Mouse (Mus musculus): ENCODE results near the gene Commd1. TPM values are rescaled to one million over a fixed set of nuclear protein-coding genes. Genes with fewer than 3 reads are reported as not detected.

Gene Commd1
- total RNA-seq, 2 experiments from 2014 or later, result 52.6 to 64.1 TPM

DNA sequence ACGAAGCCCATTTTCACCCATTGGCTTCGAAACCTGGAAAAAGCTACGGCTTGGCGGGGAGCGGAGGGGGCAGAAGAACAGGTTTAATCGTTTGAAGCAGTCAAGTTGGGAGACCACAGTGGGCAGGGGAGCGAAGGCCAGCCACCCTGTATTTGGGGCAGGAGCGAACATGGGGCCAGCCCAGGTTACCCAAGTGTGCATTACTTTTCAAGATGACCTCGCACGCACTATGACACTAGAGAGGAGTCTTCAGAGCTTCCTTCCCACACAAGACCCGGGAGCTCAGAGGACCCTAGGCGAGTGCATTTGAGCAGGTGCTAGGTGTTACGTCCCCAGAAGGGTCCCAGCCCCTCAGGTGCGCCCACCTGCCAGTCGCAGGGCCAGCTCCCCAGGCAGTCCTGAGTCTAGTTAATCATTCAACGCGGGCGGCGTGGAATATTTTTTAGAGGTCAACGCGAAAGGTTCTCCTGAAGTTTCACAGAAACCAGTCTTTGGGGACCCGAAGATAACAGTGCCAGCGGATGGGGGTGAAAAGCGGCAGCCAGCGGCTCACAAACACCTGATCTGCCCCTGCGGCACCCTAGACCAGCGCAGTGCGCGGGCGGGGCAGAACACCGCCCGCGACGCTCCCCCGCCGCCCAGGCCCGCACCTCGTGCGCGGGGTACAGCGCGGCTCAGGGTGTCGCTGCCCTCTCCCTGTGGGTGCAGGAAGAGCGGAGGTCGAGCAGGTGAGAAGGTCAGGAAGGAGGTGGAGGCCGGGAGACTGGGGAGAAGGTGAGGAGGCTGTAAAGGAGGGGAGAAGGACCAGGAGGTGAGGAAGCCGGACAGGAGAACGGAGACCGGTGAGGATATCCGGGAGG is 123.5 kb downstream of the Commd1 start:
- peak; percentile 11 to 20 for DNase-seq

DNA sequence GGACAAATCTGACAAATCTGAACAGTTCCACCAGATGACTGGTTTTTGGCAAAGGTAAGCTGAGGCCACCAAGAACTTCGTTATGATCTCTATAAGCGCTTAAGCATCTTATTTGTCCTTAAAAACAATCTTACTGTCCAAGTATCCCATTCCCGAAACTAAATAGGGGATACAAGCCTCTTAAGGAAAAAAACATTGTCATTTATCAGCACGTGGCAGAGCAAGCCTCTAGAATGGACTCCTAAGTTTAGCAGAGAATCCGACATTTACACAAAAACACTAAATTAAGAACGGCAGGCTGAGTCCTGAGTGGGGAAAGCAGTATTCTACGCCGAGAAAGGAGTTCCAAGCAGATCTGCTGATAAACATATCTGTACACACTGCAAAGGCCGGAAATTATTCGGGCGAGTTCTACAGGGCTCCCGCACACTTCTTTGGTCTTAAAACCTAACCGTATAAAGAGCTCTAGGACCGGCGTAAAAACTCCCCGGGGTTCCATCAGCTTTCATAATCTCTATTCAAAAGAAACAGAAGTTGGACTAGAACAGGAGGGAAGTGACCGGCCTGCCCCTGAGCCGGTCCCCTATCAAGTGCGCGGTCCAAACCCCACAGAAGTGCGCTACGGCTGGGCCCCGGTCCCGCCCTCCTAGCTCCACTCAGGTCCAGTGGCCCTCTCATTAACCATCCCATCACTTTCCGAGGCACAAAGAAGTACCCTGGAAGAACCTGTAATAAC is 124.3 kb downstream of the Commd1 start:
- no peak for DNase-seq

DNA sequence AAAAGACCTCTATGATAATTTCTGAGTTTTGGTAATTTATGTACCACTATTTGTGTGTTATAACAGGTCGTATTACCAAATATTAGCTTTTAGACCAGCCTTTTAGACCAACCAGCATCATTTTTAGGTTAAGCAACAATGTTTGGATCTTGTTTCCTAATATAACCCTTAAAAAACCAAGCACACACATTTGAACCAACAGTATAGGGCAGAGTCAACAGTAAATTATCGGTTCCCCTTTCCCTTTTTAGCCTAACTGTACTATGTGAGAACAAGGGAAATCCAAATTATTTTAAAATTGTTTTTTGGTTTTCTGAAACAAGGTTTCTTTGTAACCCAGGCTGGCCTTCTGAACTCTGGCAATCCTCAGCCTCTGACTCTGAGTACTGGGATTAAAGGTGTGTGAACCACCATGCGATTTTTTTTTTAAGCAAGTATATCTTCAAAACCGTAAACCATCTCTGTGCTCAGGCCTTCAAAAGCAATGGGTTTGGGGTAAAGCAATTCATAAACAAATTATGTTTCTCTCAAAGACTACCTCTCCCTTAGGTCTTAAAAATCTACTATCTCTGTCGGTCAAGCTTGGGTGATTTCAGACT is 125.0 kb downstream of the Commd1 start:
- DNase-seq, result no peak

DNA sequence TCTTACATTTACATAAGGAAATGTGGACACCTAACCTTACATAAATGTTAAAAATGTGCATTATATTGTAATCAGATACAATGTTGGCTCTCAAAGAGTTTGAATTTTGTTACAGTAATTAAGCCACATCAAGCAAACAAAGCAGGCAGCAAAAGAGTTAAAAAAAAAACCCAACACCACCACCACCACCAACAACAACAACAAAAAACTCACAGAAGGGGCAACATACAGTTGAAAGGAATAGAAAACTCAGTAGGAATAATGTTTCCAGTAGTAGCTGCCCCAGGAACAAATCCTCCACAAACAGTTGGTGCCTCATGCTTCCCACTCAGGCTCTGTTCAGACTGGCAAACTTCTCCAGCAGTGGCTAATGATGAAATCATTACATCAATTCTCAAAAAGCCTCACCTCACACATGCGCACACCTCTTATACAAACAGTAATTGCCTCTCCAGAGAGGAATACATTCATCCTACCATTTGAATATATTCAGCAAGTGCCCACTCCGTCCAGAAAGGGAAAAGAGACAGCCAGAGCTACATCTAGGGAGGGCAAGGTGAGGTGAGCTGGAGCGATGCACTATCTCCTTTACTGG is 125.7 kb downstream of the Commd1 start:
- peak; percentile 23 to 35 for DNase-seq

DNA sequence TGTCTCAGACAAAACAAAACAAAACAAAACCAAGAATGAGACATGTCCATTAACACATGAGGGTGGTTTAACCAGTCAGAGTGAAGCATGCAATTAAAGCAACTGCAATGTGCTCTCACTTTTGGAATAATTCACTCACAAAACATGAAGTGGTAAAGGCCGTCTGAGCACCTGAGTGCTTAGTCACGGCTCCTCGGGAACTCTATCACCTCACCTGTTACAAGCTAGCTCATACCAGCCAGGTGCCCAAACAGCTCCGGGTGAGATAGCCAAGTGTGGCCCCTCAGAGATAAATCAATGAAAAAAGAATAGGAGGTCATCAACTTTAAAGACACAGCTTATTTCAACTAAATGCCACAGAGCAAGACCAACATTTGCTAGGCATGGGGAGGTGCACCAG is 127.6 kb downstream of the Commd1 start:
- DNase-seq, result no peak

DNA sequence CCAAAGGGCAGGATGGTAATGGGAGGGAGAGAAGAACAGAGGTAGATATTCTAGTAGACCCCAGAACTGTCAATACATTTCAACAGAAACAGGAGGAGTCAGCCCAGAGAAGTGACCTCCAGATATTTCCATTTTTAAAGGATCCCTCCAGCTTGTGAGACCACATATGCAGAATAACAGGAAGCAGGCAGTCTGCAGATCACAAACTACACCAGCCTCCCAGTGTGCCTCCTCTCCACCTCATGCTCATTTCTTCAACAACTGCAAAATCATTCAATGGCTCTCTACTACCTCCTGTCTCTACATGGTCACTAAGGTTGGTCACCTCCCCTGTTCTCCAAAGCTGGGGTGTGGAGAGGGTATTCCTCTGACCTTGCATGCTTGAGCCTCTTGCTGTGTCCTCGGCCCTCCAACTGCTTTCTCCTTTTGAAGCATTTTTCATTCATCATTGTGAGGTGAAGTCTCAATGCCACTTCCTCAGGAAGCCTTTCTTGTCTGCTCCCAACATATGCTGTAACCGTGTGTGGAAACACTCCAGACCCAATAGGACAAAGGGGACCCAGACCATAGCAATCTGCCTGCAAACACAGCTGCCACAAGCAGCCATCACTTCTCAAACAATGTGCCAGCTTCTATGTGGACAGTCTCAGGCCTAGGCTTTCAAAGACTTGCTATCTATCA is 128.6 kb downstream of the Commd1 start:
- no peak for DNase-seq

DNA sequence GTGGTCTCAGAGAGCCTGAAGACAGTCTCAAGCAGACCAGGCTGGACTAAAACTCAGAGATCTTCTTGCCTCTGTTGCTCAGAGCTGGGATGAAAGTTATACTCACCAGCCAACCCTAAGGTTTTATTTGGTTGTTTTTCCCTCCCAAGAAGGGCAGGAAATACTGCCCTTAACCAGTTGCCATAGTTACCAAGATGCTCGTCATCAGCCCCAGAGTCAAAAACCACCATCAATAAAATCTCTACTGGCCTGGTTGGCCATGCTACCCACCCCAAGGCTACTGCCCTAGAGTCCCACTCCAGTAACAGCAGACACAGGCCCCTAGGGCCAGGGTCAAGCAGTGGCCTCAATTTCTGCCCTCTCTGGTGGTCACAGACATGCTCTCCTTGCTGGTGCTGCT is 129.7 kb downstream of the Commd1 start:
- DNase-seq, result no peak

DNA sequence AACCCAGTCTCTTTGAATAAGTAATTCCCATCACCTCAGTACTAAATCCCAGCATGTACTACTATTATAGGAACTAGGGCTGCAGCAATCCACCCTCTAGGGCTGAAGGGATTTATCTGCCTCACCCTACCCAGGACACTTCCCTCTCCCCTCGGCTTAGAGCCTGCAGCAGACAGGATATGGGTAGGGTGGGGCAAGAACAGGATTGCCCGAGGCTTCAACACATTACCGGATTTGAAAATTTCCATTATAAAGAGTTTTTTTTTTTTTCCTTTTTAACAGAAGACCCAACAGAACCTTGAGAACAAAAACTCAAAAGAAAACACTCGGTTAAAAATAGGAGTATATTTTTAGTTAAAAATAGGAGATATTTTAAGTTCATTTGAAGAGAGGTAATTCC is 130.8 kb downstream of the Commd1 start:
- no peak for DNase-seq

DNA sequence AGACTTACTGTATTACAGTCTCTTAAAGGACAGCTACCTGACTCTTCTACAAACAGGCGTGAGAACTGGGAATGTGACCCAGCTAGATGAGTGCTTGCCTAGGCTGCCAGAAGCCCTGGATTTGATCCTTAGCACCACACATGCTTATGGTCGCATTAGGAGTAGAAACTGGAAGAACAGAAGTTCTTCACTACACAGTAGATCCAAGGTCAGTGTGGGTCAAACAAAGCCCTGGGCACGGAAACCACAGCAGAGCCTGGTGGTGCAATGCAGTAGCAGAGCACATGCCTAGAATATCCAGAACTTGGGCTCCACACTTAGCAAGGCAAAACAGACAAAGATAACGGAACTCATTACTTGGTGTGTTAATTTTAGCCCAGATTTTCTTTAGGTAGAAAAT is 132.1 kb downstream of the Commd1 start:
- no peak for DNase-seq

DNA sequence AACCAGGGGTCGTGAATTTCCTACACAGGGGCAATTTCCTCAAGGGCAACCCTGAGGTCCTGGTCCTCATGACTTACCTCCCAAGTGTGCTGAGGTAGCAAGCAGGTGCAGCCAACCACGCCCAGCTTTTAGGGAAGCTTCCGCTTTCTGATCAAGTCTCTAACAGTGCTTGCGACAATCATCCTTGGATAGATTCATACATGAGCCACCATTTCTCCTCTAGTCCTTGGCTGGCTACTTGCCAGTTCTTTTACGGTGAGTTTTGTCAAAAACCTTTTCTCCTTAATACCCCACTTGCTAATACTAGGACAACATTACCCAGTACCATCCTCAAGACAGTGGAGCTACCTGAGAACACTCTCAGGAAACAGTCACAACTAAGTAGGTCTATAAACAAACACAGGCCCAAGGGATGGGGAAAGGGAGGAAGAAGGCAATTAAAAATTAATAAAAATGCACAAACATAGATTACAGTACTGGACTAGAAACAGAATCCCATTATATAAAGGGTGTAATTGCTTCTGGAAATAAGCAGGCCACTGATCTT is 133.5 kb downstream of the Commd1 start:
- DNase-seq, result no peak

DNA sequence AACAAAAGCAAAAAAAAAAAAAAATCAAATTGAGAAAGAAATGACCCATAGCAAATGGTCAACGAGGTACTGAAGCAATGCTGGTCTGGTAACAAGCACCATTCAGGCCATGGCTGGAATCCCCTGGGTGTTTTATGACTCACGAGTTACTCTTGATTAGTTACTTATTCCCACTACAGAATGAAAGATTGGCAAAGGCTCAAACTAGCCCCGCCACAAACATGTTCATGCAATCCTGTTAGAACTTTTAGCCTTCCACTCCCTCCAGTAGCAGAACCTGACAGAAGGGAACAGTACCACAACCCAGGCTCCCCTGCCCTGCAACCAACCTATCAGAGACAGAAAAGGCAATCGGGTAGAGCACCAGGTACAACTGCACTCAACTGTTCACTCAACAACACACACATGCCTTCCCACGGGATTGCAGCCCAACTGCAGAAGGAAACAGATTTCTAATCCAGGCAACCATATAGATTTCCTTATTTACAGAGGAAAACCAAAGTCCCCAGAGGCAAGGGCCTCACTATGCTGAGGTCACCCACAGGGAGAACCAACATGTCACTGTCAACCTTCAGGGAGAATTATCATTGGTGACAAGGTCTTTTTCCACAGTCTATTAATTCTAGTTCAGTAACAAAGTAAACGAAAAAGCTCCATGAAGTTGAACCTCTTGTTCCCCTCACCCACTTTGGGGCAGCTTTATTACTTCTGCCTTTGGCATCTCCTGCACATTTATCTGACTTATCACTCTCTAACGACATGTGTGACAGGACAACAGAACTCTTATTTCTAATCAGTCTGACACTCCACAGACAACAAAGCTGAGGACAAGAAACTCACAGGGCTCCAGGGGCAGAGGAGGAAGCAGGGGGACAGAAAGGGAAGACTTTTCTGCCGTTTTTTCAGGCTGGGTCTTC is 134.2 kb downstream of the Commd1 start:
- no peak for DNase-seq

DNA sequence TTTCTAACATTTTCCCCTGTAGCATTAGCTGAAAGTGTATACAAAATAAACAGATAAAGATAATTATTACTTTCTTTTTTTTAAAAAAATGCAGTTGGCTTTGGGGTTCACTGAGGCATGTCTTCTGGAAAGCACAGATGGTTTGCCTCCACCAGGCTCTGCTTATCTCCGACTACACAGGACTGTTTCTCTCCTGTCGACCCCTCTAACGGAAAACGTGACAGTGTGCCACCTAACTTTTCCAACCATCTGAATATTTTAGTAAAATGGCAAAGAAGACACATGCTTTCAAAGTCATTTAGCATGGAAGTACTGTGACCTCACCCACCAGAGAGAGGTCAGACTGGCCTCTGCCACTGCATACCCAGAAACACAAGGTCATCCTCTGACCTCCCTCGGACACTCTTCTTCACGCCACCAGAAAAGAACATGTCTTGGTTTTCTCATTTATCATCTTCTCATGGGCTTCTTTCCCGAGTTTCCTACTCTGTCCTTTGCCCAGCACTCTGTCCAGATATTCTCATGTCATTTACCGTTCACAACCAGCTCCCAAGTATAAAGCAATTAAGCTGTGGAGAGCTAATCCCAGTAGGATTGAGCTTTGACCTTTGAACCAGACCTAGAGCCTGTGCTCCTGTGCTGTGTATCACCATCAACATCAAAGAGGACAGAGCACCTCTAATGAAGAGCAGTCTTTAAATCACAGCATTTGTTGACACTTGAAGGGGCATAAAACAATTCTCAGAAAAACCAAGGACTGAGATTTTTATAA is 135.0 kb downstream of the Commd1 start:
- DNase-seq, result no peak

Other genes starting within 250 kb of the Commd1 start
- 10 to 100 TPM; 12.2 to 17.4 TPM for gene B3gnt2, start 121.4 kb downstream of the Commd1 start, total RNA-seq (2021)
- gene Zrsr1, start 10.4 kb downstream of the Commd1 start, total RNA-seq (2021), result 10 to 100 TPM; 62.7 to 63.7 TPM
- 10 to 100 TPM in 1 of 2 experiments, 1 to 10 TPM in 1; 9.2 to 11.3 TPM for gene Gm28048, start 292 bp downstream of the Commd1 start, total RNA-seq (2021)
- gene Cct4, start 8.1 kb upstream of the Commd1 start, total RNA-seq (2021), result 100 to 1,000 TPM; 118 to 121 TPM
- 1 to 10 TPM; 3.4 to 5.6 TPM for gene Fam161a, start 25.1 kb upstream of the Commd1 start, total RNA-seq (2021)

Data from layer of hippocampus, postnatal 36 days (tissue).